Mouse (Mus musculus) liver, adult 2 months (tissue): Measurements from ENCODE around the gene Anapc13.

ENCODE experiments used
- CTCF ChIP-seq: fragments of 200-500 bp; IDR thresholded peaks from 2 replicates; pipeline ENCODE4 v1.5.1; 2011; ENCODE audit warnings: low read depth, low read length, control low read depth
- POLR2A ChIP-seq: fragments of 200-500 bp; IDR thresholded peaks from 2 replicates; pipeline ENCODE4 v1.6.1; 2011; ENCODE audit warnings: low read length, control low read depth; ENCODE audit not compliant: insufficient read depth; ENCODE audit errors: extremely low read depth

- TF ChIP-seq POLR2A (no peak), CTCF (no peak)
These were observed 17.0 kb downstream of the Anapc13 start for GRCm38 (mm10) chr9:102643071-102643485.
